Mouse (Mus musculus) small intestine, adult 2 months (tissue): ENCODE results near the gene Trhde.

ENCODE experiments used
- CTCF ChIP-seq: fragments of 200-500 bp; IDR thresholded peaks from 2 replicates; pipeline ENCODE4 v1.5.1; 2012; ENCODE audit warnings: low read depth, mild to moderate bottlenecking, control low read depth, inconsistent platforms, low read length, moderate library complexity, mixed read lengths; ENCODE audit not compliant: insufficient replicate concordance, insufficient read length; ENCODE audit errors: extremely low read depth
- POLR2A ChIP-seq: fragments of 200-500 bp; IDR thresholded peaks from 2 replicates; pipeline ENCODE4 v1.6.1; 2012; ENCODE audit warnings: low read depth, mild to moderate bottlenecking, control low read depth, inconsistent platforms, low read length, moderate library complexity

GRCm38 (mm10) chr10:114488806-114489205 is 313.3 kb downstream of the Trhde start:
- TF ChIP-seq CTCF (no peak), POLR2A (no peak)
